In the genomic region with DNA sequence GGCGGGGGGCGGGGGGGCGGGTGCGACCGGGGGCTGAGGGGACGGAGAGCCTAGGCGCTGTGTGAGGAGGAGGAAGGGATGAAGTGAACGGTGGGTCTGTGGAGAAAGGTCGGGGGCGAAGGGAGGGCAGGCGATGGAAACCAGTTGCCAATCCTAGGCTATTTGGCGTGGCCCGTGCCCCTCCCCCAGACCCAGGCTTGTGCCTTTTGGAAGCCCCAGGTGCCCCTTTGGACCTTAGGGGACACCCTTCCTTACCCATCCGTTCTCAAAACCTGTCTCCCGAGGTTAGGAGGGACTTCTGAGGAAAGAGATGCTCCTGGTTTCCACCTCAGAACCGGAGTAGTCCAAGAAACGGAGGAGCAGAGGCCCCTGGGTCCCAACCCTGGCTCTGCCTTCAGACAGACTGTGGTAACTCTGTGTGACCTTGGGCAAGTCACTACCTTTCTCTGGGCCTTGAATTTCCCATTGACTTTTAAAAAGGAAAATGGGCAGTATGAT, we compare ENCODE assay signal across 8 mouse cellular contexts. TPM values are rescaled to one million over a fixed set of nuclear protein-coding genes. Genes with fewer than 3 reads are reported as not detected.
DNase-seq lines count a peak whose midpoint lies in the region; ATAC-seq lines count a peak whose summit lies in the region.

A gene (minus strand): TSS at position 405 of the 498 bp plus-strand sequence.

- peak; percentile 24 to 31 for DNase-seq in lung, adult 18-20 months
- no peak for DNase-seq in lung, postnatal 14 days
- peak; percentile 62 for DNase-seq in R1 (ENCODE audit: low read depth, low spot score)
- peak; percentile 61 for DNase-seq in embryo, embryonic 11 days
- DNase-seq in hindbrain, embryonic 10.5 days (ENCODE audit: low spot score) = no peak

- H3K36me3 ChIP-seq in hindbrain, embryonic 10.5 days = peaks cover 5% of the 10 kb centered on the region; the same call in 1 of the 2 replicates
- H3K36me3 ChIP-seq in limb, embryonic 13.5 days = peaks cover 9% of the 10 kb centered on the region

- no peaks in the 10 kb centered on the region for H3K27me3 ChIP-seq in hindbrain, embryonic 10.5 days (ENCODE audit: insufficient read depth, poor library complexity, severe bottlenecking)
- no peaks in the 10 kb centered on the region for H3K27me3 ChIP-seq in limb, embryonic 13.5 days

- H3K4me2 ChIP-seq in limb, embryonic 13.5 days (replicated peaks) = peak within 1 kb of the TSS; percentile 75

- no peak; the same call in 1 of the 2 replicates for ATAC-seq in limb, embryonic 13.5 days (ENCODE audit: low FRiP score, low read depth)
- 0 out of 2 replicates have a peak, but pooled peaks have one; percentile 5 for ATAC-seq in monocyte, adult 5-6 weeks (replicated peaks; ENCODE audit: insufficient number of reproducible peaks, low FRiP score, low TSS enrichment, poor library complexity, severe bottlenecking)
- ATAC-seq in granulocyte monocyte progenitor cell, adult 5-6 weeks (replicated peaks; ENCODE audit: poor library complexity, severe bottlenecking) = no peak

- peak within 1 kb of the TSS; percentile 78 for H3K9ac ChIP-seq in limb, embryonic 13.5 days

- no peaks in the 10 kb centered on the region for H3K9me3 ChIP-seq in hindbrain, embryonic 10.5 days
- no peaks in the 10 kb centered on the region for H3K9me3 ChIP-seq in limb, embryonic 13.5 days

- 3% methylated on average over 16 of the region's 17 CpGs for WGBS in hindbrain, embryonic 10.5 days
- WGBS in limb, embryonic 13.5 days = under 1% methylated on average over 14 of the region's 17 CpGs

- H3K27ac ChIP-seq in hindbrain, embryonic 10.5 days = peak within 1 kb of the TSS; percentile 93
- H3K27ac ChIP-seq in limb, embryonic 13.5 days = peak within 1 kb of the TSS; percentile 88

- peak within 1 kb of the TSS; percentile 76 for H3K4me3 ChIP-seq in hindbrain, embryonic 10.5 days
- peak within 1 kb of the TSS; percentile 67 for H3K4me3 ChIP-seq in limb, embryonic 13.5 days

- H3K4me1 ChIP-seq in hindbrain, embryonic 10.5 days (replicated peaks) = peaks cover 31% of the 10 kb centered on the region
- H3K4me1 ChIP-seq in limb, embryonic 13.5 days = peaks cover 23% of the 10 kb centered on the region

RNA-seq across cellular contexts. Expression of the gene that starts here (rescaled TPM):
- 0.20 and 0.27 TPM in 2 replicates for polyA plus RNA-seq in hindbrain, embryonic 10.5 days (2016; fragmentation: Nextera tagmentation; extraction: Ambion mirVana)
- polyA plus RNA-seq in limb, embryonic 13.5 days (2015; fragmentation: Nextera tagmentation; extraction: Ambion mirVana) = 0.15 and 0.36 TPM in 2 replicates
- total RNA-seq in monocyte, adult 5-6 weeks (2017) = not detected in 3 replicates
- not detected in 2 replicates for total RNA-seq in granulocyte monocyte progenitor cell, adult 5-6 weeks (2014; fragmentation: Nextera tagmentation)
- total RNA-seq in granulocyte monocyte progenitor cell, adult 5-6 weeks (2017) = not detected in 2 replicates

Comparison
In these comparisons a context has a peak if more than half of its experiments do, and no peak if none do; other contexts are left out.
1. DNase-seq: peak in lung, adult 18-20 months (2 of 2), R1 (single experiment) and embryo, embryonic 11 days (single experiment); none in lung, postnatal 14 days (single experiment) and hindbrain, embryonic 10.5 days (single experiment).
2. Peak in ATAC-seq in monocyte, adult 5-6 weeks; RNA of the gene not detected or under 1 TPM.